Mouse (Mus musculus) c-Kit-negative CD71-positive TER-119-positive erythroid progenitor cells, embryonic 14.5 days (primary cell): ENCODE data around the gene 4930518I15Rik.
A peak's percentile ranks its signal among the peaks of the same experiment; 100 is the strongest.
"Not testable (repeated sequence)": the region's sequence is repeated elsewhere in the genome, so short reads cannot be mapped to it uniquely, and the experiment has no call there.

Experiments used
- DNase-seq: peaks from one replicate; pipeline ENCODE4 v3.0.0-alpha.2; 2013; ENCODE audit warnings: low read depth, low spot score

The 4930518I15Rik gene

GRCm38 (mm10) chr2:156877726-156878125, 20.0 kb upstream of the 4930518I15Rik start:
- no peak for DNase-seq

DNA sequence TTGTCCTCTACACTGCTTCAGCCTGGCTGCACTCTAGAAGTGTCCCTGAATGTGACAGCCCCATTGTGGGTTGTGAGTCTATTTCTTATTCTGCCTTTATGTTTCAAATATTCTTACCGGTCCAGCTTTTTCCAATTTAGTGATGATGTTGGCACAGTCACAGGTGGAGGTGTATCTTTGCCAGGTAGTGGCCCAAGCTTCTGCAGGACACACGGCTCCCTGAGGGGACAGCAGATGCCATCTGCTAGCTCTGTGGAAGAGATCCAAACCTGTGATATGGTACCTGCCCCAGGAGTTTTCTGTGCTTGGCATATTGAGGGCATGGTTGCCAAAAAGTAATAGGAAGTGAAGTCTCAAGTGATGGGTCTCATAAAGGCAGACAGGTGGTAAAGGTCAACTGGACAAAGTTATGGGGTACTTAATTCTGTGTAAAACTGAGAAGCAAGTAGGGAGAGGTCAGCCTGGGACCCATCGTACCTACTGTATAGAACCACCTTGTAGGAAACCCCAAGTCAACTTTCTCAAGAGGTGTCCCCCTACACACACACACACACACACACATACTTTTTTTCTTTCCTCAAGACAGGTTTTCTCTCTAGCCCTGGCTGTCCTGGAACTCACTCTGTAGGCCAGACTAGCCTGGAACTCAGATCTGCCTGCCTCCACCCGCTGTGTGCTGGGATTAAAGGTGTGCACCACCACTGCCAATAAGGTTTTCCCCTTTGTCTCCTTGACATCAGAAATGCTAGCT, 17.2 kb upstream of the 4930518I15Rik start:
- no peak for DNase-seq

DNA sequence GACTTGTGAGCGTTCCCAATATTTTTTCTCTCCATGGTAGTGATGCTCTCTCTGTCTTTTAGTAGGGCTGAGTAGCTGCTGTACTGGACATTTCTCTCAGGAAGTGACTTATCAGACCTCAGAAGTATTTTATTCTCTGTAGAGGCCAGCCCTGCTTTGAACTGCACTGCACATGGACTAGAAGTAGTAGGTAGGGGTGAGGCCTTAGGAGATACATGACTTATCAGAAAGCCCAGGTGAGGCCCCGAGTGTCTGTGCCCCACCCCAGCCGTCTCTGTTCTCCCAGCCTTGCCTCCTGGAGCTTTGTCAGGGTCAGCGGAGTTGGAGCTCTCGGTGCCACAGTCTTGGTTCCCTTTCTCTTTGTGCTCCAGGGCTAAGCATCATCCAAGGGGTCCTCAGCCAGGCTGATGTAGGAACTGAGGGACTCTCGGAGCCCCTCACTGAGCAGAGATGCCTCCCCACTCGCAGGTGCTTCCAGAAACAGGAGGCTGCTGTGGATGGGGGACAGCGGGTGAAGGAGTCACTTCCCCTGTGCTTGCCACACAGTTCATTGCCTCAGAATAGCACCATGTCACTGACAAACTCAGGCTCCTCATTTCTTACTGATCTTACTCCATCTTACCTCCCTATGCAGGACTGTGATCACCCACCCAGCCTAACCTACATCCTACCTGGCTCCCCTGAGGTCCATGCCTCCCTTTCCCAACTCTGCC, 16.5 kb upstream of the 4930518I15Rik start:
- DNase-seq = no peak

- DNase-seq = peak; percentile 75
Observed at GRCm38 (mm10) chr2:156873629-156874028, 15.9 kb upstream of the 4930518I15Rik start.

- no peak for DNase-seq
Observed at GRCm38 (mm10) chr2:156870519-156870918, 12.8 kb upstream of the 4930518I15Rik start.

- no peak for DNase-seq
Observed at GRCm38 (mm10) chr2:156869554-156869953, 11.8 kb upstream of the 4930518I15Rik start.

DNA sequence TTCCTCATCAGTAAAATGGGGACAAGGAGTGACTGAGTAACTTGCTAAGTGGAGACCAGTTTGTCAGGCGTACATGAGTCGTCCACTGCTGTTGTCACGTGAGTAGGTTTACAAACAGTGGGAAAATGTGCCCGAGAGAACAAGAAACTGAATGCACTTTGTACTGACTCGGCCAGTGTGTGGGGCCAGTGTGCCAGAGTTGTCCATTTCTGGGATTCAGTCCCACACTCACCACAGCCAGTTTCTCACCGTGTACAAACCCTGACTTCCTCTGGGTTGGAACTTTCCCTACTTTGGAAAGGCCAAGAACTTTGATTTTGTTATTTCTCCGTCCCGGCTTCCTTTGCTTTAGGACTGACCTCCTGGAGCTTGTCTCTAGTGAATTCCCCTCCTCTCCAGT, 11.2 kb upstream of the 4930518I15Rik start:
- no peak for DNase-seq

DNA sequence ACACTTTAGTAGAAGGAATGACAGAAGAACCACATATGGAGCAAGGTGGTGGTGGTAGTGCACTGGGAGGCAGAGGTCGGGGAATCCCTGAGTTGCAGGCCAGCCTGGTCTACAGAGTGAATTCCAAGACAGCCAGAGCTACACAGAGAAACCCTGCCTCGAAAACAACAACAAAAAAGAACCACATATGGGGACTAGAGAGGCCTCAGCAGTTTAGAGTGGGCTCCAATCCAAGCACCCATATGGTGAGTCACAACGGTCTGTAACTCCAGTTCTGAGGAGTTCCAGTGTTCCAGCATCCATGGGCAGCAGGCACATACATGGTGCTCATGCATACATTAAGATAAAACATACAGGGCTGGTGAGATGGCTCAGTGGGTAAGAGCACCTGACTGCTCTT, 6.7 kb upstream of the 4930518I15Rik start:
- no peak for DNase-seq

- DNase-seq = peak; percentile 44
Observed at GRCm38 (mm10) chr2:156863487-156864160, 5.9 kb upstream of the 4930518I15Rik start.

DNA sequence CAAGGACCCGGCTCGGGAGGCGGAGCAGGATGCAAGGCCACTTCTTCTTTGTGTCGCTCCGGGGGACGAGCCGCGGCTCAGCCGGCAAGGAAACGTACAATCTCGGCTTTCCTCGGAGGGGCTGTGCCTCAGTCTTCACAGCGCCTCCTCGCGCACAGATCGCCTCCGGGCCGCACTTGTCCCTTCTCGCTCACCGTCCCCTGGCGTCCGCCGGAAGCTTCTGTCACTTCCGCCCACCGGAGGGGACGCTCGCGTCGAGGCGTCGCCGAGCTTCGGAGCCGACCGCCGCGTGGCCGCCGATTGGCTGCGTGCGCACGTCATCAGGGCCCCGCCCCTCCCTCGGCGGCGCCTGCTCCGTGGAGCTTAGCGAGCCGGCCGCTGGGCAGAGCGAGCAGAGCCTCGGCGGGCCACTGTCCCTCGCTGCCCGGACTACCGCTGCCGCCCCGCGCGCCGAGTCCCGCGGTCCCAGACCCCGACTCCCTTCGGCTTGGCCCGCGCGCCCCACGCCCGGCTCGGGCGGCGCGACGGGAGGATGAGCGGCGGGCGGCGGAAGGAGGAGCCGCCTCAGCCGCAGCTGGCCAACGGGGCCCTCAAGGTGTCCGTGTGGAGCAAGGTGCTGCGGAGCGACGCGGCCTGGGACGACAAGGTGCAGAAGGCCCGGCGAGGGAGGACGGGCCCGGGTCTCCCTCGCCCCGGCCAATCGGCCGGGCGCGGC, 5.2 kb upstream of the 4930518I15Rik start, which contains the start of gene Rab5if:
TSS of gene Rab5if (plus strand) at position 357 of the 715 bp plus-strand sequence.
- peak; percentile 91 for DNase-seq

GRCm38 (mm10) chr2:156862041-156862717, 4.4 kb upstream of the 4930518I15Rik start:
- DNase-seq = no peak

- DNase-seq = no peak
Observed at GRCm38 (mm10) chr2:156858671-156859070, 925 bp upstream of the 4930518I15Rik start.

DNA sequence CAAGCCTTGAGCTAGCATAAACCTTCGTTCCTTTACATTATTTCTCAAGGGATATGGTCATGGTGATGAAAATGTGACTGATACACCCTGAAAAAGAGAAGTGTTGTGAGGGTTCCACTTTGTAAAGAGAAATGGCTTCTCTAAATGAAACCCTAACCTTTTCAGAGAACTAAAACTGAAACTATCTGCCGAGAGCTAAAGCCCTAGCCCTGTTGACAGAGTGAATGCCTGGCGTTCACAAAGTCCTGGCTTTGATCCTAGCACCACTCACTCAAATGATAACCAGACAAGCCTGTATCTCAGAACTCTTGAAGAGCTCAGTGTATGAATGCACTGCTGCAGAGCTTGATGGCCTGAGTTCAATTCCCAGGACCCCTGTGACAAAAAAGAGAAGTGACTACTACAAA, 358 bp downstream of the 4930518I15Rik start:
- DNase-seq = no peak

DNA sequence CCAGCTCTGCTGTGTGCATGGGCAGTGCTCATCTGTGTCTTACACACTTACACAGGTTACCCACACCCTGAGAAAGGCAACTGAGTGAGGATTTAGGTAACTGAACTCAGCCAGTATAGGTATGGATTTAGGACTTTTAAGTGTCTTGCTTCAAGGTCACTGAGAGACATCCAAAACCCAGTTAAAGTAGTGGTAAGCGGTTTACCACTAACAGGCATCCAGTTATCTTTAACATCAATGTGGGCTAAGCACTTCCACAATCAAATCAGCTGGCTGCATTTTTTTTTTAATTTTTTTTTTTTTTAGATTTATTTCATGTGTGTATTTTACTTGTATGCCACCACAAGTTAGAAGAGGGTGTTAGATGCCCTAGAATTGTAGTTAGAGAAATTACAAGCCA, 1.4 kb downstream of the 4930518I15Rik start:
- no peak for DNase-seq

GRCm38 (mm10) chr2:156853999-156854771, 3.6 kb downstream of the 4930518I15Rik start:
- not testable (repeated sequence) for DNase-seq

GRCm38 (mm10) chr2:156853584-156853983, 4.2 kb downstream of the 4930518I15Rik start:
- not testable (repeated sequence) for DNase-seq

DNA sequence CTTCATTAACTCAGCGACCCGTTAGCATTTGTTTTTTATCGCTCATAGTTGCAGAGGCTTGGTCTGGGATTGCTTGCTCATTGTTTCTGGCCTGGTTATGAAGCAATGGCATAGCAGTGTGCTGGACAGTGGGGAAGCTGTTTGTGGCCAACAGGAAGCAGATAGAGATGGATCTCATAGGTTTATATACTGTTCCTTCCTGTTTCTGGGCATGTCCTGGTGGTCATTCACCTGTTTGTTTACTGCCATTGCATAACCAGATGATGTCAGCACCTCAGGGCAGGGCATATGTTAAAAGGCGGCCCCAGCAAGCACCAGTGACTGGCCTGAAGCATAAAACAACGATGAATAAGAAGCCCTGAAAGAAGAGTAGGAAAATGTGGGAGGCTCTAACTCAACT, 7.2 kb downstream of the 4930518I15Rik start:
- DNase-seq = no peak

GRCm38 (mm10) chr2:156848526-156849182, 9.1 kb downstream of the 4930518I15Rik start:
- DNase-seq = no peak

- no peak for DNase-seq
Observed at GRCm38 (mm10) chr2:156847653-156848052, 10.1 kb downstream of the 4930518I15Rik start.

DNA sequence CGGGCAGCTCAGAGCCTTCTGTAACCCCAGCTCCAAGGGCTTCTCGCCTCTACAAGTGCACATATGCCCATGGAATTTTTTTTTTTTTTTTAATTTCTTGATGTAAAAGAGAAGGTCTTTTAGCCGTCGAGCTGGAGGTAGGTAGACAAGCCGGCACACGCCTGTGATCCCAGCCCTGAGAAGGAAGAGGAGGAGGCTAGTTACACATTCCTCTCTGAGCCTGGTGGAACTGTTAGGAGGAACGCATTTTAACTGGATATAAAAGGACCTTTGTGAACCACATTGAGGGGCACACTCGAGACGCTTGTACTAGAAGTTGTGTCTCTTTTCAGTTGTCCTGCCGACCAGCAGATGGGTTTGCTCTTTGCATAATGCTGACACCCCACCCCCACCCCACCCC, 13.0 kb downstream of the 4930518I15Rik start:
- no peak for DNase-seq
